8 mouse cellular contexts compared by ENCODE assay signal in genomic region chr11:120098588-120099511, GRCm38 (mm10). TPM values are rescaled to one million over a fixed set of nuclear protein-coding genes. Genes with fewer than 3 reads are reported as not detected.
DNase-seq lines count a peak whose midpoint lies in the region; ATAC-seq and TF ChIP-seq lines count a peak whose summit lies in the region.

Gene Tepsin (minus strand): TSS chr11:120098731.
Gene Ndufaf8 (plus strand): TSS chr11:120098928.

- peak within 1 kb of the TSS; percentile 92 for H3K4me3 ChIP-seq in hindbrain, embryonic 10.5 days
- H3K4me3 ChIP-seq in lung, postnatal 0 days (ENCODE audit: low read depth, low read length) = peak within 1 kb of the TSS; percentile 72

- H3K36me3 ChIP-seq in hindbrain, embryonic 10.5 days = peaks cover 46% of the 10 kb centered on the region
- H3K36me3 ChIP-seq in lung, postnatal 0 days (ENCODE audit: insufficient read depth, low read length) = 0 out of 2 replicates have a peak, but pooled peaks cover 5% of the 10 kb centered on the region

- peak within 1 kb of the TSS; percentile 79 for H3K4me2 ChIP-seq in lung, postnatal 0 days (replicated peaks; ENCODE audit: low read depth, low read length)

- no peaks in the 10 kb centered on the region for H3K27me3 ChIP-seq in hindbrain, embryonic 10.5 days (ENCODE audit: insufficient read depth, poor library complexity, severe bottlenecking)
- no peaks in the 10 kb centered on the region for H3K27me3 ChIP-seq in lung, postnatal 0 days (replicated peaks; ENCODE audit: insufficient read depth, low read length)

- peaks cover 42% of the 10 kb centered on the region for H3K4me1 ChIP-seq in hindbrain, embryonic 10.5 days (replicated peaks)
- H3K4me1 ChIP-seq in lung, postnatal 0 days (ENCODE audit: insufficient read depth, low read depth, low read length) = peaks cover 10% of the 10 kb centered on the region; the same call in 1 of the 2 replicates

- peak; percentile 99 for DNase-seq in MN1 (ENCODE audit: low spot score)
- peak; percentile 100 for DNase-seq in cerebellum, adult 9-10 months
- DNase-seq in hindbrain, embryonic 10.5 days (ENCODE audit: low spot score) = peak; percentile 100
- DNase-seq in layer of hippocampus, adult 9-11 months = peak; percentile 99
- peak; percentile 98 for DNase-seq in lung, postnatal 0 days (ENCODE audit: low spot score)
- peak; percentile 100 for DNase-seq in ovary, postnatal 14 days (ENCODE audit: low spot score)
- DNase-seq in thymus, postnatal 14 days = peak; percentile 98

- peak within 1 kb of the TSS; percentile 72 for H3K9ac ChIP-seq in lung, postnatal 0 days (replicated peaks; ENCODE audit: low read depth)

- WGBS in hindbrain, embryonic 10.5 days = under 1% methylated on average over 77 of the region's 77 CpGs
- under 1% methylated on average over 73 of the region's 77 CpGs for WGBS in lung, postnatal 0 days

- no peaks in the 10 kb centered on the region for H3K9me3 ChIP-seq in hindbrain, embryonic 10.5 days
- H3K9me3 ChIP-seq in lung, postnatal 0 days (ENCODE audit: low read length) = no peaks in the 10 kb centered on the region

- peak; percentile 87 for TF ChIP-seq EP300 in lung, postnatal 0 days (IDR thresholded peaks at IDR 0.05)

- TF ChIP-seq CTCF in lung, postnatal 0 days (IDR thresholded peaks at IDR 0.05) = no peak

- peak; percentile 96 for ATAC-seq in frontal cortex, adult (ENCODE audit: low TSS enrichment)
- peak; percentile 99 for ATAC-seq in lung, postnatal 0 days

- H3K27ac ChIP-seq in hindbrain, embryonic 10.5 days = peak within 1 kb of the TSS; percentile 90
- peak within 1 kb of the TSS; percentile 91 for H3K27ac ChIP-seq in lung, postnatal 0 days (ENCODE audit: low read length)

RNA-seq across cellular contexts. Expression of gene Tepsin, which starts in this region (rescaled TPM):
- polyA plus RNA-seq in hindbrain, embryonic 10.5 days (2016; fragmentation: Nextera tagmentation; extraction: Ambion mirVana) = 21.4 and 25.3 TPM in 2 replicates
- 8.2 TPM in 2 replicates for polyA plus RNA-seq in lung, postnatal 0 days (2015; fragmentation: Nextera tagmentation; extraction: Ambion mirVana)

RNA-seq across cellular contexts. Expression of gene Ndufaf8, which starts in this region (rescaled TPM):
- 86.4 and 92.2 TPM in 2 replicates for polyA plus RNA-seq in hindbrain, embryonic 10.5 days (2016; fragmentation: Nextera tagmentation; extraction: Ambion mirVana)
- 69.6 and 76.9 TPM in 2 replicates for polyA plus RNA-seq in lung, postnatal 0 days (2015; fragmentation: Nextera tagmentation; extraction: Ambion mirVana)

Comparison
In these comparisons a context has a peak if more than half of its experiments do, and no peak if none do; other contexts are left out.
1. Peak in every context shown above with its lines: DNase-seq, ATAC-seq, H3K4me3 ChIP-seq and H3K27ac ChIP-seq.